Mouse (Mus musculus) layer of hippocampus, adult 8-10 months (tissue): ENCODE results near the gene Ripor3. TPM values are rescaled to one million over a fixed set of nuclear protein-coding genes. Genes with fewer than 3 reads are reported as not detected.
A peak's percentile ranks its signal among the peaks of the same experiment; 100 is the strongest.

Experiments used
- DNase-seq, 2 experiments: peaks; one replicate each; pipeline ENCODE4 v3.0.0; 2022; ENCODE audit warnings: low spot score in 2 of 2
- total RNA-seq, 4 experiments: library from RNA; stranded (reverse); gene quantifications; 2 replicates each; pipeline ENCODE4 v1.2.4; 2022

Ripor3 gene
- total RNA-seq, 4 experiments from 2014 or later = 0.14 to 0.18 (median 0.17) TPM

DNA sequence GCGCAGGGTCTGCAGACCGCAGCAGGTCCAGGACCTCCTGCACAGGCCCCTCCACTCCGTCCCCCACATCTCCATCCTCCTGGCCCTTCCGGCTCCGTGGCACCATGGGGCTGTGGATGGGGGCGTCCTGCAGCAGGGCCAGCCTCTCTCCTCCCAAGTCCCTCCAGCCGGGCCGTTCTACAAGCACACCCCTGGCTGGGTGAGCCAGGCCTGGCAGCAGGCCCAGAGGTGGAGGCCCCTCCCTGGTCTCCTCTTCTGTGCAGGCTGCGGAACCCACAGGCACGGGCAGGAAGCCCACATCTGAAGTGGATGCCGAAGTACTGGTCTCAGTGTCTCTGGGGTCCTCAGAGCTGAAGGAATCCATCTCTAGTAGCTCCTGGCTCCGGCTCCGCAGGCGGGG lies 21.1 kb downstream of the Ripor3 start:
- no peak for DNase-seq

DNA sequence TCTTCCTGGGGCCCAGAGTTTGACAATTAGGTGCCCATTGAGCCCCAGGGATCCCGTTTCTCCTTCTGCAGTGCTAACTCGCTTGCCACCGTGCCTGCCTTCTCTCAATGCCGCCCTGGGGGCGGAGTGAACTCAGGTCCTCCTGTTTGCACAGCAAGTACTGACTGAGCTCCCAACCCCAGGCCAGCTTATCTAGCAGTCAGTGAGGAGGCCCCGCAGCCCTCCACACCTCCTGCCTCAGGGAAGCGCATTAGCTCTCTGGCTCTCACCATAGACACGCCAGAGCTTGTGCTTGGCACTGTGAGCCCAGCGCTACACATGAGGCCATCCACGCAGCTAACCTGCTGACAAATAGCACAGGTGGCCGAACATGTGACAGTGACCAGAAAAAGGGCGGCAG lies 22.8 kb downstream of the Ripor3 start:
- DNase-seq = no peak

GRCm38 (mm10) chr2:167986762-167987161 lies 23.7 kb downstream of the Ripor3 start:
- DNase-seq = no peak

GRCm38 (mm10) chr2:167984946-167985345 lies 25.5 kb downstream of the Ripor3 start:
- no peak for DNase-seq

- no peak for DNase-seq
Measured at GRCm38 (mm10) chr2:167984371-167984770, 26.0 kb downstream of the Ripor3 start.

- no peak for DNase-seq
Measured at GRCm38 (mm10) chr2:167982646-167983045, 27.8 kb downstream of the Ripor3 start.

DNA sequence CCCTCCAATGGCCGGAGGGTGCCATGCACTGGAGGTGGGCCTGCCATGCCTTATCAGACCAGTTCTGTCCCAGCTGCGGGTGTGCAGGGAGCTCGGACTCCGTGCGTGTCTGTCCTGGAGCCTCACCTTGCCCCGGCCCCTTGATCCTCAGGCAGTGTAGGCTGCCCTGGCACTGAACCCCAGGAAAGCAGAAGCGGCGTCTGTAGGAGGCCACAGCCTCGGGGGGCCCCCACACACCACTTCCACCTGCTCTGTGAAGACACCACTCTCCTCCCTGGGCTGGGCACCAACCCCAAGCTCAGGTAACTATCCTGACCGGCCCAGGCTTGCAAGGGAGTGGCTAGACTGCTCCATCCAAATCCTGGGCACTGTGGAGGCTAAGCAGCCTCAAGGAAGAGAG lies 30.0 kb downstream of the Ripor3 start:
- DNase-seq = no peak

- DNase-seq = no peak
Measured at GRCm38 (mm10) chr2:167978271-167978670, 32.1 kb downstream of the Ripor3 start.

GRCm38 (mm10) chr2:167975746-167976145 lies 34.7 kb downstream of the Ripor3 start:
- no peak for DNase-seq

DNA sequence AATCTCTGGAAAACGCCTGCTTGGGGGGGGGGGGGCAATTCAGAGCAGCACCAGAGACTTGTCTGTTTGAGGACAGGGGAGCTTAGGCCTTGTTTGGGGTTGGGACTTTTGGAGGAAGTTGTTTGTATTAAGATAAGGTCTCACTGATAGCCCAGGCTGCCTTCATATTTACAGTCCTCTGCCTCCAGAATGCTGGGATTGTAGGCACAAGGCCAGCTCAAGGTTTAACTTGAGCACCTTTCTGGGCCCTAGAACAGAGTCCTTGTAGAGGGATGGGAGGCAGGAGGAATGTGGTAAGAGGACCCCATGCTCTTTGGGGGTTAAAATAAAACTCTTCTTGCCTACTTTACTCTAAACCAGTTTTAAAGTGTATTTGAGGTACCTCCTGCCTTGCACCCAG lies 37.6 kb downstream of the Ripor3 start:
- DNase-seq = no peak

GRCm38 (mm10) chr2:167972146-167972545 lies 38.3 kb downstream of the Ripor3 start:
- no peak for DNase-seq

DNA sequence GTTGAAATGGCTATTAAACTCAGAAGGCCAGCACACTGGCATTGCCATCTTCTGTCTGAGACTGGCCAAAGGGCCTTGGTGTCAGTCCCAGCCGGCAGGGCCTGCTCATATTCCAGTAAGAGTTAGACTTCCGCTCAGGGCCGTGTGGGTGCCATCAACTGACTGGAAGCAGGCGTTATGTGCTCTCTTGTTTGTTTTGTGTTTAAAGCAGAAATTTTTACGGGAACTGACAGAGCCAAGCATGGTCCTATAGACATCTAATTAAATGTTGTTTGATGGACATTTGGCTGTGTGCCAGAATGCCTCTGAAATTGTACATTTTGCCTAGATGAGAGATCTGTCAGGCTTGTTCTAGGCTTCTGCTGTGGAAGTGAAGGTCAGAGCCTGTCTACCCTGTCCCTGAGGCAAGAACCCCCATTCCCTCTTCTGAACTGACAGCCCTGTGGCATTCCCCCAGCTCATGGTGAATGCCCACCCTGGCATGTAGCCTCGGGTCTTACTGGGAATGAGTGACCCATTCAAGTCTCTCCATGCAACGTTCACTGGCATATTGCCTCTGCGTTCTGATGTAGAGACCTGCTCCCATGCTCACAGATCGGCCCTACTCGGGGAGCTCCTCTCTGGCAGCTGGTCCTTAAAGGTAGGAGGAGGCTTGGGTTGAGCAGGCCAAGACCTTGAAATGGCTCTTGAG lies 40.4 kb downstream of the Ripor3 start:
- no peak for DNase-seq

- DNase-seq = no peak
Measured at GRCm38 (mm10) chr2:167968504-167968903, 41.9 kb downstream of the Ripor3 start.

- no peak for DNase-seq
Measured at GRCm38 (mm10) chr2:167965911-167966310, 44.5 kb downstream of the Ripor3 start.

DNA sequence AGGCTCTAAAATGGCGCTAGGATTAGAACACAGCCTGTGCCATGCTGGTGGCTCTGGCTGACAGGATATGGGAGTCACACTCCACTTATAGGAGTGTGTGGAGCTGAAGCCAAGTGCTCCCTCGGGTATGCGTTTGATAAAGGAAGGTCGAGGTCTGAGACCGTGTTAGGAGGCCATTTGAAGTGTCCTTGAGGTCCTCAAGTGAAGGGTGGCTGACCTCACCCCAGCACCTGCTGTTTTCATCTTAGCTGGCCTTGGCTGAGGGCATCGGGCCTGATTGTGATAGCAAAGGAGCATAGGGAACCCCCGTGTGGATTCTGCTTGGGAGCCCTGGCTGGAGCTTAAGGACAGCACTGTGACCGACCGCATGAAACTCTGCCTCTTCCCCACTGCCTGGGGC lies 46.1 kb downstream of the Ripor3 start:
- DNase-seq = no peak

GRCm38 (mm10) chr2:167963778-167964300 lies 46.6 kb downstream of the Ripor3 start:
- no peak for DNase-seq

DNA sequence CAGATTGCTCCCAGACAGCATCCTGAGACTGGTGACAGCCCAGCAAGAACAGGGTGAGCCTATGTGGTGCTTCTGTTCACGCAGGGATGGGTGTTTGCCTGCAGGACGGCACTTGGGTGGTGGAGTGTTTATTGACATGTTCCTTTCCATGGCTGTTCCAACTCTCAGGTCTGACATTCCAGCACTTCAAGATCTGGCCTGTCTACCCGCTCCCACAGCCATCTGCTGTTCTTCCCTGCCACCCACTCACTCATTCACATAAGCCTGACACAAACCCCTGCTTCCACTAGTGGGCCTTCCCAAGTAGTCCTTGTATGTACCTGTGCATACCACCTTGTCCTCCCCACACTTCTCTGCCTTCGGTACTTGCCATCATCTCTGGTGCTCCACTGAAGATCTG lies 47.2 kb downstream of the Ripor3 start:
- peak; percentile 62 to 70 for DNase-seq

- DNase-seq = no peak
Measured at GRCm38 (mm10) chr2:167962347-167962746, 48.1 kb downstream of the Ripor3 start.

GRCm38 (mm10) chr2:167960584-167960983 lies 49.8 kb downstream of the Ripor3 start:
- no peak for DNase-seq

DNA sequence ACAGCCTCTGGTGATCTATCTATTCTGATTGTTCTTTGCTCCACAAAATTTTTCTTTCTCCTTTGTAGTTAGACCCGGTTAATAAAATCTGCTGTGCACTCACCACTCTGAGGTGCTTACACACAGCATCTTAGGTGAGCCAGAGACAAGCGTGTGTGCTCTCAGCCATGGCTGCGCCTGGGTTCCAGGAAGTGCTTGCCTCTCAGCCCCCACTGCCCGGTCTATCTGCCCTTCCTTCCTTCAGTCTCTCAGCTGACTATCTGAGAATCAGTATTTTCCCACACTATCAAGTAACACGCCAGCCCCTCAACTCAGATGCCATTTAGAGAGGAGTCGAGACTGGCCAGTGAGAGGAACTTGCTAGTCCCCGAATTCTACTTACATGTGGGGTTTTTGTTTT lies 50.4 kb downstream of the Ripor3 start:
- DNase-seq = no peak

GRCm38 (mm10) chr2:167959384-167959911 lies 51.0 kb downstream of the Ripor3 start:
- no peak for DNase-seq

GRCm38 (mm10) chr2:167958843-167959242 lies 51.6 kb downstream of the Ripor3 start:
- DNase-seq = peak in 1 of 2 experiments; percentile 49
